Mouse (Mus musculus) liver, postnatal 0 days (tissue): ENCODE measurements around the gene Mbl2.
A peak's percentile ranks its signal among the peaks of the same experiment; 100 is the strongest.

Experiments used
- CTCF ChIP-seq: sonication (generic); IDR thresholded peaks from 2 replicates; pipeline ENCODE4 v1.5.1; 2016; ENCODE audit warnings: antibody characterized with exemption, low read depth
- EP300 ChIP-seq: IDR thresholded peaks from 2 replicates; pipeline ENCODE4 v1.6.1; 2016; ENCODE audit warnings: antibody characterized with exemption, low read depth, mild to moderate bottlenecking

- TF ChIP-seq CTCF: no peak
- TF ChIP-seq EP300: peak; percentile 58
These were observed 45.5 kb upstream of the Mbl2 start for GRCm38 (mm10) chr19:30187232-30187631.
